Mouse (Mus musculus): ENCODE measurements at regions not wholly inside any gene's neighbourhood (a gene's known extent, or its start where the extent isn't known, plus 50 kb on each side); places are given as distances from the start of the nearest gene placed in this dataset.

DNA sequence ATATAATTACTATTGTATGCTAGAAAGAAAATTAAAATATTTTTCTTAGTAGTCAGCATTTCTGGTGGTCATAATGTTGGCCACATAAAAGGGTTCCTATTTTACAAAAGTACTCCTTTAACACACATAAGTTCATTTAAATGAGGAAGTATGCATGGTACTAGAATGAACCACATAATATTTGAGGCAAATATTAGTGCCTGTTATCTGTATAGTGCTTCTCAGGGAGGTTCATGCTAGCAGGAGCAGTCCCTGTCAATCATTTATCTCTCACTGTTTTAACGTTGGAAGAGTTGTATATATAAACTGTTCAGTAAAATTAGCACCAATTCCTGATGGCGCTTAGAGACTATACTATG is 70.0 kb upstream of the Fn1 start:
- TF ChIP-seq EP300 (IDR thresholded peaks at IDR 0.05; ENCODE audit: low read depth) (no peak), CTCF (IDR thresholded peaks at IDR 0.05; ENCODE audit: low read depth) (no peak)
